Mouse (Mus musculus) left cerebral cortex, postnatal 10 days (tissue): ENCODE measurements at regions not wholly inside any gene's neighbourhood (a gene's known extent, or its start where the extent isn't known, plus 50 kb on each side); places are given as distances from the start of the nearest gene placed in this dataset. TPM values are rescaled to one million over a fixed set of nuclear protein-coding genes. Genes with fewer than 3 reads are reported as not detected.
"Not testable (repeated sequence)": the region's sequence is repeated elsewhere in the genome, so short reads cannot be mapped to it uniquely, and the experiment has no call there.

Experiments
- DNase-seq, 2 experiments: peaks; one replicate each; pipeline ENCODE4 v3.0.0; 2021 to 2022; ENCODE audit warnings: low spot score in 2 of 2, mixed read lengths in 1 of 2; ENCODE audit errors: extremely low spot score in 1 of 2
- intact Hi-C: fragments of 180-260 bp; cut with DNase I; formaldehyde crosslinking; loops from one replicate; pipeline ENCODE4 v1.15.1; 2025
- microRNA-seq: library from miRNA; unstranded; fragments of <30 nt; microRNA quantifications from one replicate; pipeline ENCODE4 v1.2.0, GENCODE M21; 2022

DNA sequence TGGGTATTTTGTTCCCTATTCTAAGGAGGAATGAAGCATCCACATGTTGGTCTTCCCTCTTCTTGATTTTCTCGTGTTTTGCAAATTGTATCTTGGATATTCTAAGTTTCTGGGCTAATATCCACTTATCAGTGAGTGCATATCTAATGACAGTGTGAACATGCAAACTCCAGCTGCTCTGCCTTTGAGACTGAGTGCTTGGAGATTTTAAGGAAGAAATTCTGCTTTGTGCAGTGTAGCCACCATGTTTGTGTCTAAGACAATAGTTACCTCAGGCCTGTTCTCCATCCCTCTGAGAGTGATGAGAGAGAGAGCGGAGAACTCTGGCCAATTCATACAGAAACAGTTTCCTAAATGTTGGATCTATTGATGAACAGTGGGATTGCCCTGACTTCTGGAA, 514.1 kb upstream of the Mms22l start:
- intact Hi-C loops, DNase-seq: not testable (repeated sequence)

DNA sequence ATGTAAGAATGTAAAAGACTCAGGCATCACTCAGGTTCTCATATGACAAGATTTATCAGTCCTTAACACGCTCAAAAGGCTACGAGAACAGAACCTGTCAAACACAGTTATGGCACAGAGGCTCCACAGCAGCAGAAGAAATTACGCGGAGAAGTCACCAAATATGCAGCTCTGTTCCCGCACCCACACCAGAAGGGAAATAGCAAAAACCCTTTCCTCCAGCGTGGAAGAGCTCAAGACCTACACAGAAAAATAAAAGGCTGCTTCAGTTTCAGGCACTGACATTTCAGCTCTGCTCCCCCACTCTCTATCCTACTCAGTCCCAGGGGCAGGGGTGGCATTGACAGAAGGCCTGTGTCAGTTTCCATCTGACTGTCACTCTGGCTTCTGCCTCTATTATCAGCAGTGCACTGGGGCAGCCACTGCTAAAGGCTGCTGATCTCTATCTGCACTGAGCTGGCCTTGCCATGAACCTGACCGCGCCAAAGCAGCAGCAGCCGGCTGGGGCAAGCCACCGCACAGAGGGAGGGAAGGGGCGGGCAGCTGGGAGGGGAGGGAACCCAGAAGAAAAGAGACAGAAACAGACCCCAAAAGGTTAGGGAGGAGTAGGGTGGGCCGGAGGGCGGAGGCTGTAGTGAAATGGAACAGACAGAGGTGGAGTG, 513.3 kb upstream of the Mms22l start:
- intact Hi-C loops = no loop called here
- peak in 1 of 2 experiments; percentile 23 for DNase-seq

DNA sequence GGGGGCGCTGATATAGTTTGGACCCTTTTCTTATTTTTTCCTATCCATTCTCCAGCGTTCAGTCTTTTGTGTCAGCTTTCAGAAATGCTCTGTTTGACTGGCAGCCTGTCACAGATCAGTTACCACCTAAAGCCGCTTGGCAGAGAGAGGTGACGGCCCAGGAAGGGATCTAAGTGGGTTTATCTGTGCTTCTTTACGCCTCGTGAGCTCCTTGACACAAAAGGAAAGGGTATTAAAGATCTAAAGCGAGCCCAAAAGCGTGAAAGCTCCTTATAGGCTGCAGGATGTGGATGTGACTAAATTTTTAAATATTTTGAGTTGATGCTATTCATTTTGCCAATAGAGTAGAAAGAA, 512.8 kb upstream of the Mms22l start:
- no peak for DNase-seq

DNA sequence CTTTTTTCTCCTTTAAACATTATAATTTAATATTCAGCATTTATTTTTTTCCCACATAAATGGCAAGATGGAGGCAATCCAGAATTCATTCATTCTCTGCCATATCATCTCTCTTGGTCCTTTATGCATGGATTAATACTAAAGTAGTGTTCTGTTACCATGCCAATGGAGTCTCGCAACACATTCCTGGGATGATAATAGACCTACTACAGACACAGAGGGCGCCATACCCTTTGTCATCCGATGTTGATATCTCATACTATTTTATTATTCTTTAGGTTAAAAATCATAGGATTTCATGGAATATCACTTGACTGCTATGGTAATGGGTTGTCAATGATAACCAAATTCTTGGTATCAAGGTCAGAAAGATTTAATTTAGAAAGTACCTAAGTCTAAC, 512.2 kb upstream of the Mms22l start:
- intact Hi-C loops = no loop called here
- DNase-seq = no peak

More for the DNA sequence above, 512.8 kb upstream of the Mms22l start:
- intact Hi-C loops = no loop called here

DNA sequence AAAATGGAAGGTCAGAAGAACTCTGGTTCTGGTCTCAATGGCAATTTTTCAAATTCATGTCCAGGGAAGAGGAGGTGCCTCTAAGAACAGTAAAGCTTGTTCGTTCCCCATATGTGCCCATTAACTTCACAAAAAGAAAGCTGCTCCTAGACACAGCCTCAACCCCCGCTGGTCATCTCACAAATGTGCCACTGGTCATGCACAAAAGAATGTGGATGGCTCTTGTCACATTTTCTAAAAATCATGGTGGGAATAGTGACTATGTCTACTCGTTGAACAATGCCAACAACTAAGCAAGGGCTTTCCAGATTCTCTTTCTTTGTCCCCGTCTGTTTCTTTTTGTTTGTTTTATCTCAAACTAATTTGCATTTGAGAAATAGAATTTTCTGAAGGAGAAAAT, 510.3 kb upstream of the Mms22l start:
- DNase-seq = no peak
- intact Hi-C loops = no loop called here

DNA sequence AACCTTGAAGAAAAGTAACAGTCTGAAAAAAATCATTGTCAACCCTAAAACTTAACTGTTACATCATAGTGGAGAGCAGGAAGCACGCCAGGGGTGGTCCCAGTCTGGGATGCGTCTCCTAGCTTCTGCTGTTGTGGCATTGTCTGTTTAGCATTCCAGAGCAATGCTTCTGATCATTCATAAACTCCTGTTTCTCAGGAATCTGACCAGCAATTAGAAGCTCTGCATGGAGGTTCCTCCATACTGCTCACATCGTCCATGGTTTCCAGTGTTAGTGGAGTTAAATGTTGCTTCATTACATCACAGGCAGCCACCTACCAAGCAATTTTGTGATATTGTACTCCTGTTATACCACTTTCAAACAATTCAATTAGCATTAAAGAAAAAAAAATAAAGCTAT, 502.4 kb upstream of the Mms22l start:
- intact Hi-C loops = no loop called here
- no peak for DNase-seq

DNA sequence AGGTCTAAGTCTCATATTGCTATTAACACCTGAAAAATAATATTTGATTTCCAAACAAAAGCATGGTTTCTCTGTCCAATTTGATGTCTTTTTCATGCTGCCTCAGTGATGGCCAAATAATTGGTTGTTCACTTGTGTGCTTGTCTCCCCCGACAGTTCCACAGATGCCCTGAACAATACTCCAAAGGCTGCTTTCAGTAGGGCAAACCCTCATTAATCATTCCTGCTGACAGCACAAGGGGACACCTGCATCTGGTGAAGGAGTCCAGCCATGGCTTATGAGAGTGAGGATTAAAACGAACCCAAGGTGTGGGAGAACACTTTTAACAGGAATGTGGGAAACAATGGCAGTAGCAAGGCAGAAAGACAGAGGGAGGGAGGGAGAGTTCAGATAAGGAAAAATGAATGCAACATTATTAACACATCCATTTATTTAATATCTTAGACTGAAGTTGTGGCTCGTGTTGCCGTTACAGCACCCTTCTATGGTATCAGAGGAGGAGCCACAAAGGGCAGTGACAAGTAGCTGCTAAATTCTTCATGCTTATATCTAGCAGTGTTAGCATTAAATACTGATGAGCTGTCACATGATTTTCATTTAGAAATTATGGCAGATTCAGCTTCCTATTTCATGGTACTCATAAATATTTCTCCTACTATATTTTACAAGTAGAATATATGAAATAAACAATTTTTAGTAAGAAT, 501.8 kb upstream of the Mms22l start:
- no peak for DNase-seq
- intact Hi-C loops = no loop called here

DNA sequence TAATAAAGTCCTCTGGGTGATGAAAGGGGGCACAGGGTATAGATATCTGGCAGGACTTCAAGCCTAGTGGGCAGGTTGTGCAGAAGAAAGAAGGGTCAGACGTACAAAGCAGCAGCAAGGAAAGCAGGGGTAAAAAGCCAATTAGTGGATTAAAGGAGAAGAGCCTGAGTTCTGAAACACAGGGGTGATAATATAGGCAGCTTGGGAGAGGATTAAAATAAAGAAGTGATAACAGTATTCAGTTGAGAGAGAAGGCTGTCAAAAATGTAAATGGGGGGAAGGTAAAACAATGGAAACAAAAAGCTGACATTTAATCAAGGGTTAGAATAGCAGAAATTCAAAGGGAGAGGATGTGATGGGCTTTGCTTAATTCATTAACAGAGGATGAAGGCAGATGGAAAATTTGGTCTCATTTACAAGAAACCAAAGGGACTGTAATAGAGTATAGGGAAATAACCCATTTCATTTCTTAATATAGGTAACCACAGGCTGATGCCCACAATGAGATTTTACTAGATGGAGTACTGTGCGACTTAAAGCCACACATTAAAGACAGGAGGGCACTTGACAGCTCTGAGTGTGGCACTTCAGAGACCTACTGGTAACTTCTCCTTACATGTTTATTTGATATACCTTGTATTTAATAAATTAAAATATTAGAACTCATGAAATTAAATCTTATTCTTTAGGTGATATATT, 489.8 kb upstream of the Mms22l start:
- intact Hi-C loops = no loop called here

DNA sequence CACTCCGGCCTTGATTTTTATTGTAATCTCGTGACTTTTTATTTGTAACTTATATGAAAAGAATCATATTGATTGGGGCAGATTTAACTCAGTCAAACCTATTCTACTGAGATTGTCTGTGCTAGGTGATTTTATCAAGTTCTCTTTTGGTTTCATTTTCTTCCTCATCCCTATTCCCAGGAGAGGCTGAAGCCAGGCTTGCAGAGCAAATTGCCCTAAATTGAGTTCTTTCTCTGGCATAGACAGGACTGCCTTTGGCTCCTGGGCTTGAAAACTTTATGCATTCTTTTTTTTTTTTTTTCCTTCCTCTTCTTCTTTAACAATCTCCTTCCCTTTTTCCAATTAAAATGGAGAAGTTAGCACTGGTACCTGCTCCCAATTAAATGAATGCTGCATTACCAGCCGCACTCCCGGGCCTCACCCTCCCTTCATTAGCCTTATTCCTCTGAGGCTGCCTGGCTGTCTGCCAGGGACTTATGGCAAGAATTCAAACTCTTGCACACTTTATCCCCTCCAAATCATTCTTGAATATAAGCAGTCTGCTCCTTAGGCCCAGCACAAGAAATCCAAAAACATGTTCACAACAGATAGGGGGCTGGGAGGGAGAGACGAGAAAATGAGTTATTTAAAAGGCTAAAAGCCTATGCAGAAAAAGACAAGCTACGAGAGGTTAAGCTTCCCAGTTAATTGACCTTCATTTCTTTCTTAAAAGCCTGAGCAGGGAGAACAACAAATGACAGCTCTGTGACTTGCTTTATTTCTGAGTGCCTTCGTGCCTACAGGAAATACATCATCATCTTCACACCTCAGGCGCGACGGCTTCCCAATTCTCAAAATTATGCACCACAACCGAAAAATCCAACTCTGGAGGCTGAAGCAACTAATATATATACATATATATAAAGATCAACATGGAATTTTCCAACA, 476.8 kb upstream of the Mms22l start:
- DNase-seq = peak; percentile 30 to 41
- intact Hi-C loops = no loop called here

More for the DNA sequence above, 489.8 kb upstream of the Mms22l start:
- no peak for DNase-seq

Small RNAs in the stretch of these regions (microRNA-seq; reads per million reads assigned to microRNA genes)
- not detected for gene Gm25978
